Mouse (Mus musculus) ES-E14 (cell line): ENCODE measurements around the gene Wdfy4.

Source experiments
- MAFK ChIP-seq: IDR thresholded peaks from 2 replicates; pipeline ENCODE4 v1.6.1; 2014; ENCODE audit warnings: mild to moderate bottlenecking, low read depth, low read length, inconsistent platforms; ENCODE audit not compliant: insufficient read depth
- ZNF384 ChIP-seq: IDR thresholded peaks from 2 replicates; pipeline ENCODE4 v1.6.1; 2012; ENCODE audit warnings: low read depth, low read length, inconsistent platforms

DNA sequence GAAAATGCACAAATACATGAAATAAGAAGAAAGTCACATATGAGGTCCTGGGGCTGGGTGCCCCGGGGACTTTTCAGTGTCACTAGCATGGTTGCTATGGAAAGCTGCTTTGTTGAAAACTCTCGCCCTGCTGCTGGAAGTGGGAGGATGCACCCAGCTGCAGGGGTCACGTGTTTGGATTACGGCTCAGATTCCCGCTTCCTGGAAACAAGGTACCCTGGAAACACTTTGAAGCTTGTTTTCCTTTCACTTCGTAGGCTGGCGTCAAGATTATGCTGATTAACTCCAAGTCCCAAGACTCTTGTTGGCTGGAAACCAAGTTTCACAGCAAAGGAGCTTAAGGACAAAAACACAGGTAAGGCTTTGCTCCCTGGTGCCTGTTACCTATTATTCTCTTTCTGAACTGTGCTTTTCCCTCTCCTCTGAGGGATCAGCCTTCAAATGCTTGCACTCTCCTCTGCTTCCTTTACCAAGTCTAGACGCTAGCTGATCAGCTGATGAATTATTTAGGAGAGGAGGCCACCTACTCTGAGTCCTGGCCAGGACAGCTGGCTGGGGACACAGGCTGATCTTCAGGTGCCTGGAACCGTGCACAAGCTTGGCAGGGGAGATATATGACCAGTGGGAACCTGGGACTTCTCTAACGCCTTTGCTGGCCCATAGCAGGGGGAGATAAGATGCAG, 190.2 kb downstream of the Wdfy4 start:
- TF ChIP-seq MAFK: no peak
- no peak for TF ChIP-seq ZNF384
